Mouse (Mus musculus): ENCODE data around the gene Rem1.

Rem1 gene

GRCm38 (mm10) chr2:152652901-152653620, 26.3 kb downstream of the Rem1 start:
- TF ChIP-seq GATA4 (IDR thresholded peaks at IDR 0.05; ENCODE audit: insufficient replicate concordance, low read length): no peak

DNA sequence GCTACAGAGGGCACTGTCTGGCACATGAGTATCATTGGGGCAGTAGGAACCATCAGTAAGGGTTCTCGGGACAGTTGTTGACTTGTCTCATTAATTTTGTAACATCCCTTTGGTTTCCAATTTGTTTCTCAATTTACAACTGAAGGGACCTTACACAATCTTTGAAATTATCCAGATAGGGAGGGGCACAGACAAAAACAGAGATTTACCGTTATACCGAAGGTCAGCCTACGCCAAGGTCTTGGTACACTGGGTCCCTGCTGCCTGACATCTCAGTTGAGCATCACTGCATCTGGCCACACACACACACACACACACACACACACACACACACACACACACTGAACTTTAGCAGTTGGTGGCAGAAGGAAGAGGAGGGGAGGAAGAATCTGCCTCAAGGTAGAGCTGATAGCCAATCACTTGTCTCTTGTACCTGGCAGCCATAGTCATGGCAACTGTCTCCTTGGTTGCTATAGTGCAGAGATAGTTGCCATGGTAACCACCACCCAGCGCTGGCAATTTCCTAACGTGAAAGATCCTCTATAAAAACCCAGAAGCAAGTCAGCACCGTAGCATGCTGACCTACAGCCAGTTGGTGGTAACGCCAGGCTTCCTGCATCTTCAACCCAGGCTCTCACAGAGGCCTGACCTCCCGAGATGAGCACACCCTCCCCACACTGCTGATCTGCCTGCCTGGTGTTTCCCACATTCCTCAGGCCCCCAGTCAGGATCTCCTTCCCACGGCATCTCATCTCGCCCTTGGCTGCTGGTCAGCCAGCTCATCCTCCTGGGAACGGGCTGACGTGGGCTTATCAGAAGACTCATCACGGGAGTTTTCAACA, 27.3 kb downstream of the Rem1 start:
- no peak for TF ChIP-seq GATA4 (IDR thresholded peaks at IDR 0.05; ENCODE audit: insufficient replicate concordance, low read length)

GRCm38 (mm10) chr2:152657398-152657797, 30.6 kb downstream of the Rem1 start:
- TF ChIP-seq GATA4 (IDR thresholded peaks at IDR 0.05; ENCODE audit: insufficient replicate concordance, low read length): no peak

DNA sequence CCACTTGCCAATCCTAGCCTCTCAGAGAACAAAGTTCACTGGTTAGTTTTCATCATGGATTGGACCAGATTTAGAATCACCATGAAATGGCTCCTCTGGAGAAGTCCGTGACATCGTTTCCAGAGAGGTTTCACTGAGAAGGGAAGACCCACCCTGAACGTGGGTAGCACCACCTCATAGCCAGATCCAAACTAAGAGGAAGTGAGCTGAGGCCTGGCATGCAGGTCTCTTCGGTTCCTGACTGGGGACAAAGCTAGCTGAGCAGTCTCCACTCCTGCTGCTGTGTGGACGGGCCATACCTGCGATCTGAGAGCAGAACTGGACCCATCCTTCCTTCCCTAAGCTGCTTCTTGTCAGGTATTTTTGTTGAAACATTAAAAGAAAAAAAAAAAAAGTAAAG, 34.4 kb downstream of the Rem1 start:
- TF ChIP-seq GATA4 (IDR thresholded peaks at IDR 0.05; ENCODE audit: insufficient replicate concordance, low read length): no peak

DNA sequence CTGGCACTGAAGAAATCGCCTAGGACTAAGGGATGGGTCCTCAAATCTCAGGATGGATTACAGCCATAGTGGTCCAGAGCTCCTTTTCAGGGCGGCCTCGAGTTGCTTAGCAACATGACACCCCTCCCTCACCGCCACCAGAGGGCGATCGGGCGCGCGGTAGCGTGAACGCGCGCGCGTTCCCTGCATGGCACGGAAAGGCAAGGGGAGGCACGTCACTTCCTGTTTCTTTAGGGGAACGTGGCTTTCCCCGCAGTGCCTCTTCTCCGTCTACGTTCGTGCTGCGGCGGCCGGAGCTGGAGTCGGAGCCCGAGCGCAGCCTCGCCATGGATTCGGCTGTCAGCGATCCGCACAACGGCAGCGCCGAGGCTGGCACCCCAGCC, 42.5 kb downstream of the Rem1 start, which contains the start of gene H13:
H13 (plus strand) TSS at position 206 of the 383 bp plus-strand sequence.
- TF ChIP-seq GATA4 (IDR thresholded peaks at IDR 0.05; ENCODE audit: insufficient replicate concordance, low read length): no peak

GRCm38 (mm10) chr2:152669639-152670484, 43.1 kb downstream of the Rem1 start:
- TF ChIP-seq GATA4 (IDR thresholded peaks at IDR 0.05; ENCODE audit: insufficient replicate concordance, low read length): no peak

GRCm38 (mm10) chr2:152670983-152671641, 44.4 kb downstream of the Rem1 start:
- no peak for TF ChIP-seq GATA4 (IDR thresholded peaks at IDR 0.05; ENCODE audit: insufficient replicate concordance, low read length)

- TF ChIP-seq GATA4 (IDR thresholded peaks at IDR 0.05; ENCODE audit: insufficient replicate concordance, low read length): no peak
Measured at GRCm38 (mm10) chr2:152671642-152671999, 44.9 kb downstream of the Rem1 start.

- TF ChIP-seq GATA4 (IDR thresholded peaks at IDR 0.05; ENCODE audit: insufficient replicate concordance, low read length): no peak
Measured at GRCm38 (mm10) chr2:152672166-152672565, 45.4 kb downstream of the Rem1 start.

- no peak for TF ChIP-seq GATA4 (IDR thresholded peaks at IDR 0.05; ENCODE audit: insufficient replicate concordance, low read length)
Measured at GRCm38 (mm10) chr2:152674148-152674547, 47.4 kb downstream of the Rem1 start.

DNA sequence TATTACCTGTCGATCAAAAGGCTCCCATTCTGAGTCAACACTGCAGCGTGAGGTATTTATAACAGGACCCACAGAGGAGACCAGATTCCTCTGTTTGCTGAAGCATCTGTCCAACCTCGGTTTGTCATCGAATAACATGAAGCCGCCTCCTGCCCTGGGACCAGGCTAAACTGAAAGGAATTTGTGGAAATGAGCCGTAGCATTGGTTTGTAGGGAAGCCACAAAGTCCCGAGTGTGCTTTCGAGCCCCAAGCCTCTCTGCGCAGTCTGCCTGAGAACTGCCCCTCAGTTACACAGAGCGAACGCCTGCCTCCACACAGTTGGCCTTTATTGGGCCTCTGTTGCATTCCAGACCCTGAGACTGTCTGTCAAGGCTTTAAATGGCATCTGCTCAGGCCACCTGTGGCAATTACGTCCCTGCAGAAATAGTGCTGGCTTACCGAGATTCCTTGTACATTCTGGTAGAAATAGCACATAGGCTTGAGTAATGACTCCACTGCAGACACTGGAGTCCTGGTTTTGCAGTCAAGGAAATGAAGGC, 48.6 kb downstream of the Rem1 start:
- no peak for TF ChIP-seq GATA4 (IDR thresholded peaks at IDR 0.05; ENCODE audit: insufficient replicate concordance, low read length)

GRCm38 (mm10) chr2:152678302-152678701, 51.6 kb downstream of the Rem1 start:
- no peak for TF ChIP-seq GATA4 (IDR thresholded peaks at IDR 0.05; ENCODE audit: insufficient replicate concordance, low read length)

GRCm38 (mm10) chr2:152678925-152679324, 52.2 kb downstream of the Rem1 start:
- TF ChIP-seq GATA4 (IDR thresholded peaks at IDR 0.05; ENCODE audit: insufficient replicate concordance, low read length): no peak

GRCm38 (mm10) chr2:152679701-152680355, 53.1 kb downstream of the Rem1 start:
- no peak for TF ChIP-seq GATA4 (IDR thresholded peaks at IDR 0.05; ENCODE audit: insufficient replicate concordance, low read length)
